Mouse (Mus musculus): ENCODE measurements at regions not wholly inside any gene's neighbourhood (a gene's known extent, or its start where the extent isn't known, plus 50 kb on each side); places are given as distances from the start of the nearest gene placed in this dataset.

DNA sequence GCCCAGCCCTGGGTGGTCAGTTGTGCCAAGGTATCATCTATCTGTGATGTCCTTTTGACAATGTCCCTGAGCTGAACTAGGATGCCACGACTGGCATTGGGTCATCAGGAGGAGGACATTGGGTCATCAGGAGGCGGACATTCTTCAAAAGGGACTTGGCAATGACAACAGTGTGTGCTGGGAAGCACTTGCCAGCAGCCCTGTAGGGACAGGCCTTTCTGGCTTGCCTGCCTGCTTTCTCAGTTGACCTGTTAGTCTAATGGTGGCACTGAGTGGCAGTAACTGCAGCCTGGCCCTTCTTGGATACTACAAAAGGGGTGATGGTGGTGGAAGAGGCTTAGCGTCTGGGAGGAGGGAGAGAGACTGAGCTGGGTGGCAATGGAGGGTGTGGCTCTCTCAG, 137.2 kb upstream of the Prox1 start:
- WGBS: 92% methylated on average over 3 of the region's 3 CpGs
- no peak for ATAC-seq (replicated peaks; ENCODE audit: low FRiP score)
- H3K9ac ChIP-seq (ENCODE audit: low read length): no peak overlapping the region
- no peaks in the 10 kb centered on the region for H3K9me3 ChIP-seq (ENCODE audit: control insufficient read depth, low read length)
- peak; percentile 46 for DNase-seq (ENCODE audit: low spot score)
- H3K4me3 ChIP-seq (ENCODE audit: low read depth, low read length): no peak overlapping the region
- H3K4me2 ChIP-seq (ENCODE audit: low read depth, low read length, severe bottlenecking): no peak overlapping the region
- H3K27me3 ChIP-seq (ENCODE audit: control insufficient read depth, insufficient read depth, low read length): no peaks in the 10 kb centered on the region
- no peak overlapping the region for H3K27ac ChIP-seq (ENCODE audit: low read depth, low read length)
- H3K36me3 ChIP-seq (ENCODE audit: control insufficient read depth, insufficient read depth, low read length): no peaks in the 10 kb centered on the region
- no peaks in the 10 kb centered on the region for H3K4me1 ChIP-seq (replicated peaks; ENCODE audit: control insufficient read depth, insufficient read depth, low read length)

DNA sequence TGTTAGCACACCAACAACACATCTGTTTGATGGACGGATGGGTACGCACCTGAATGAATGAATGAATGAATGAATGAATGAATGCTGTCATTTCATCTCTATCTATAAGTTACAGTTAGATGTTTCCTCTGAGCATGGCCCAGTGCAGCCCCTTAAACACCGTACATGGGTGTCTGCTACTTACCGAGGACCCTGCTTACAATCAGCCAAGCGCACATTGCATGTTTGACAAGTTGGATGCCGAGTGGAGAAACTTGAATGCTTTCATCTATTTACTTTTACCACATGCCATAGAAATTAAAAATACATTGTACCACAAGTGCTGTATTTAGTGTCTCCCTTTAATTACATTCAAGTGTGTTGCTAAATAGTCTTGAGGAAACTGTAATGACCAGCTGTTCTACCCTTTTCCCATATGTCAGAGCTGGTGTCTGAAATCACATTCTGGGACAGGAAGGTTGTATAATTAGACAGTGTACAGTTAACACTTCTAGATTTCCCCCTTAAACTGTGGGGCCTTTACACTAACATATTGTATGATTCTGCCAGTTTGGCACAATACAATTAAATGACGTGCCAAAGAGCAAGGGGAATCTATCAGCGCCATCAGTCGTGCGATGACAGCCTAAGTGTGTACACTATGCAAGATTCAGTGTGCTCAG, 127.3 kb upstream of the Prox1 start:
- Histone ChIP-seq H3K36me3 (ENCODE audit: control insufficient read depth, insufficient read depth, low read length) (no peaks in the 10 kb centered on the region), H3K9ac (ENCODE audit: low read length) (no peak overlapping the region), H3K27me3 (ENCODE audit: control insufficient read depth, insufficient read depth, low read length) (no peaks in the 10 kb centered on the region), H3K4me3 (ENCODE audit: low read depth, low read length) (no peak overlapping the region), H3K4me2 (ENCODE audit: low read depth, low read length, severe bottlenecking) (no peak overlapping the region), H3K4me1 (replicated peaks; ENCODE audit: control insufficient read depth, insufficient read depth, low read length) (no peaks in the 10 kb centered on the region), H3K9me3 (ENCODE audit: control insufficient read depth, low read length) (no peaks in the 10 kb centered on the region), H3K27ac (ENCODE audit: low read depth, low read length) (no peak overlapping the region)
- no peak for ATAC-seq (replicated peaks; ENCODE audit: low FRiP score)
- peak; percentile 17 for DNase-seq (ENCODE audit: low spot score)
- 88% methylated on average over 10 of the region's 10 CpGs for WGBS

DNA sequence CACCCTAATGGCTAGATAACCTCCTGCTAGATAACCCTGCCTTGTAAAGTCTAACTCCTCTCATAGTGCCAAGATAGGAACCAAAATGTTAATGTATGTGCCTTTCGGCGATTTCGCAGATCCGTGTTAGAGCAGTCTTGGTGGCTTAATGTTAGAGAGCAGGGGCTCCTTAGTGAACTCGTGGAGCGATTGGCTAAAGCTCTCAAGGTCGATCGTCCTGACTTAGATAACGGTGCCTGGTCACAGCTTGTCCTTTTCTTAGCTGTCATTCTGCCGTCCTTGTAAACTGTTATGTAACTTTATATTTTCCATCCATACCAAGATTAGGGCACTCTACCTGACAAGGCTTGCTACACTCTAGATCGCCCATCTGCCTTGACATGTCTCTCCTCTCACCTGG, 119.5 kb upstream of the Prox1 start:
- DNase-seq (ENCODE audit: low spot score) (peak; percentile 8), ATAC-seq (replicated peaks; ENCODE audit: low FRiP score) (no peak)
- H3K9ac ChIP-seq (ENCODE audit: low read length): no peak overlapping the region
- no peak overlapping the region for H3K27ac ChIP-seq (ENCODE audit: low read depth, low read length)
- H3K4me2 ChIP-seq (ENCODE audit: low read depth, low read length, severe bottlenecking): no peak overlapping the region
- H3K9me3 ChIP-seq (ENCODE audit: control insufficient read depth, low read length): no peaks in the 10 kb centered on the region
- no peaks in the 10 kb centered on the region for H3K36me3 ChIP-seq (ENCODE audit: control insufficient read depth, insufficient read depth, low read length)
- H3K4me3 ChIP-seq (ENCODE audit: low read depth, low read length): no peak overlapping the region
- H3K27me3 ChIP-seq (ENCODE audit: control insufficient read depth, insufficient read depth, low read length): no peaks in the 10 kb centered on the region
- no peaks in the 10 kb centered on the region for H3K4me1 ChIP-seq (replicated peaks; ENCODE audit: control insufficient read depth, insufficient read depth, low read length)
- WGBS: 92% methylated on average over 11 of the region's 11 CpGs

DNA sequence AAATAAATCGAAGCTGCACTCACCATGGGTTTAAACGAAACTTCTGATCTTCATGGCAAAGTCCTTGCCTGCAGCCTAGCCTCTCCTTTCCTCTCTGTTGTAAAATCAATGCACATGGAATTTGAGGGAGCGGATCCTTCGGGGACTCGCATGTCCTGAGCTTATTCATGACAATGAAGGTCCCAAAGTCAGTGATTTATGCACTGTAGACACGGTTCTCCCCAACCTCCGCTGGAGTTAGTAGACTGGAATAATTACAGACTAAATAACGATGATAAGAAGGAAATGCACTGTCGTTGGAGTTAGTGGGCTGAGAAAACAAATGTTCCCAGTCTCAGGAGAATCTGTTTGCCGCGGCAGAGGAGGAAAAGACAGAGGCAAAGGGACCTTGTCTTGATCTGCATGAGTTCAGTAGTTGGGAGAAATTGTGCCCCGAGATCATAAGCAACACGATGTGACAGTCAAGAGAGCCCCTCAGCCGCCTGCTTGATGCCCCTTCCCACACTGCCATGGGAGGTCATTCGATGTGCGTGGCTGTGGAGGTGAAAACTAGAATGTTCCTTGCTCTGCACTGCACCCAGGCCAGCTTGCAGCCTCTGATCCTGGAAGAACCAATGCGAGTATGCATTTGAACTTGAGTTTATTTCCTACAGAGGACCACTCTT, 116.1 kb upstream of the Prox1 start:
- ATAC-seq (replicated peaks; ENCODE audit: low FRiP score): no peak
- H3K27me3 ChIP-seq (ENCODE audit: control insufficient read depth, insufficient read depth, low read length): no peaks in the 10 kb centered on the region
- no peak overlapping the region for H3K27ac ChIP-seq (ENCODE audit: low read depth, low read length)
- no peak overlapping the region for H3K4me3 ChIP-seq (ENCODE audit: low read depth, low read length)
- no peaks in the 10 kb centered on the region for H3K9me3 ChIP-seq (ENCODE audit: control insufficient read depth, low read length)
- no peak overlapping the region for H3K9ac ChIP-seq (ENCODE audit: low read length)
- H3K4me1 ChIP-seq (replicated peaks; ENCODE audit: control insufficient read depth, insufficient read depth, low read length): no peaks in the 10 kb centered on the region
- 81% methylated on average over 17 of the region's 17 CpGs for WGBS
- peak; percentile 27 for DNase-seq (ENCODE audit: low spot score)
- no peaks in the 10 kb centered on the region for H3K36me3 ChIP-seq (ENCODE audit: control insufficient read depth, insufficient read depth, low read length)
- no peak overlapping the region for H3K4me2 ChIP-seq (ENCODE audit: low read depth, low read length, severe bottlenecking)

DNA sequence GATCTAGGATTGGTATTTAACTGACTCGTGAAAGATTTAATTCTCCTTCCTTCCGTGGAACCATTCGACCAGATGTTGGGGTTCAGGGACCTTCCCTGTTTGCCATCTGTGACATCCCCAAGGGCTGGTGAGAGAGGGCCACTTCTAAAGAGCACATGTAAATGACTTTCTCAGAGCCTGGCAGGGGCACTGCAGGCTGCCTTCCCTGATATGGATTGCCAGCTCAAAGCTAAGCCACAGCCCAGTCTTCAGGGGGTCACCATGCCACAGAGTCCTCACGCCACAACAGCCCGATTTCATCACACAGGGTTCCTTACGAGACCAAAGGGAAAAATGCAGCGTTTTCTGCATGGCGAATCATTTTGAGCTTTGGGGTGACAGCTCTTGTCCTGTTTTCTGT, 115.1 kb upstream of the Prox1 start:
- DNase-seq (ENCODE audit: low spot score) (peak; percentile 27), ATAC-seq (replicated peaks; ENCODE audit: low FRiP score) (no peak)
- H3K4me1 ChIP-seq (replicated peaks; ENCODE audit: control insufficient read depth, insufficient read depth, low read length): no peaks in the 10 kb centered on the region
- WGBS: 83% methylated on average over 8 of the region's 8 CpGs
- no peaks in the 10 kb centered on the region for H3K9me3 ChIP-seq (ENCODE audit: control insufficient read depth, low read length)
- H3K4me3 ChIP-seq (ENCODE audit: low read depth, low read length): no peak overlapping the region
- H3K27me3 ChIP-seq (ENCODE audit: control insufficient read depth, insufficient read depth, low read length): no peaks in the 10 kb centered on the region
- no peak overlapping the region for H3K4me2 ChIP-seq (ENCODE audit: low read depth, low read length, severe bottlenecking)
- no peak overlapping the region for H3K9ac ChIP-seq (ENCODE audit: low read length)
- no peaks in the 10 kb centered on the region for H3K36me3 ChIP-seq (ENCODE audit: control insufficient read depth, insufficient read depth, low read length)
- H3K27ac ChIP-seq (ENCODE audit: low read depth, low read length): no peak overlapping the region

DNA sequence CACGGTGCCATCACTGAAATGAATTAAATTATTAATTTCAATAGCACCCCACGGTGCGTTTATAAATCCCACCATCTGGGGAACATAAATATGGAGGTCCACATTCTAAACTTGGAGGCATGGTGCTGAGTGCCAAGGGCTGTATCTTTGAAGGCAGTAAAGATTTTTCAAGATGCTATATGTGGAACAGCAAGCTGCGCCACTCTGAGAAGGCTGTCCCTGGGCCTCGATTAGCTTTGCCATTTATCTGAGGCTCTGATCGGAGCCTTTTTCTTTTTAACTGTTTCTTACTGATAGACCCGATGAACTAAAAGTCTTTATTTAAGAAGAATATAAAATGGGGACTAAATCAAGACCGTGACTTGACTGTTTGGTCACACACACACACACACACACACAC, 114.5 kb upstream of the Prox1 start:
- Histone ChIP-seq H3K9me3 (ENCODE audit: control insufficient read depth, low read length) (no peaks in the 10 kb centered on the region), H3K4me3 (ENCODE audit: low read depth, low read length) (no peak overlapping the region), H3K4me2 (ENCODE audit: low read depth, low read length, severe bottlenecking) (no peak overlapping the region), H3K4me1 (replicated peaks; ENCODE audit: control insufficient read depth, insufficient read depth, low read length) (no peaks in the 10 kb centered on the region), H3K27ac (ENCODE audit: low read depth, low read length) (no peak overlapping the region), H3K9ac (ENCODE audit: low read length) (no peak overlapping the region), H3K36me3 (ENCODE audit: control insufficient read depth, insufficient read depth, low read length) (no peaks in the 10 kb centered on the region), H3K27me3 (ENCODE audit: control insufficient read depth, insufficient read depth, low read length) (no peaks in the 10 kb centered on the region)
- WGBS: 92% methylated on average over 8 of the region's 8 CpGs
- ATAC-seq (replicated peaks; ENCODE audit: low FRiP score) (no peak), DNase-seq (ENCODE audit: low spot score) (peak; percentile 7)

DNA sequence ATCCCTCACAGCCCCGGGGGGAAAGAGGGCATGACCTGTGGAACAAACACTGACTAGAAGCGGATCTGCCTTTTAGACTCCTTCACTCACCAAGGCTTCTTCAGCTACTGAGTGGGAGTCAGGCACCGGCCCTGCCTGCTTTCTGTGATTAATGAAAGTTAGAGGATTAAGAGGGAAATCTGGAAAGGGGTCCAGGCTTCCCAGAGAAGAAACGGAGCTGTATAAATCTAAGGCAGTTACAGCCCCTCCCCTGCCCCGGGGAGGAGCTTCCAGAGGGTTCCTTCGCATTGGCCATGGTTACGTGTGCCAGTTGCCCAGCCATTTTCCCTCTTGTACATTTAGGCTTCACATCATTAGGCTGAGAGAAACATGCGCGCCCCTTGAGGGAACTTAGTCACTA, 113.6 kb upstream of the Prox1 start:
- 78% methylated on average over 9 of the region's 9 CpGs for WGBS
- Histone ChIP-seq H3K27ac (ENCODE audit: low read depth, low read length) (no peak overlapping the region), H3K27me3 (ENCODE audit: control insufficient read depth, insufficient read depth, low read length) (no peaks in the 10 kb centered on the region)

DNA sequence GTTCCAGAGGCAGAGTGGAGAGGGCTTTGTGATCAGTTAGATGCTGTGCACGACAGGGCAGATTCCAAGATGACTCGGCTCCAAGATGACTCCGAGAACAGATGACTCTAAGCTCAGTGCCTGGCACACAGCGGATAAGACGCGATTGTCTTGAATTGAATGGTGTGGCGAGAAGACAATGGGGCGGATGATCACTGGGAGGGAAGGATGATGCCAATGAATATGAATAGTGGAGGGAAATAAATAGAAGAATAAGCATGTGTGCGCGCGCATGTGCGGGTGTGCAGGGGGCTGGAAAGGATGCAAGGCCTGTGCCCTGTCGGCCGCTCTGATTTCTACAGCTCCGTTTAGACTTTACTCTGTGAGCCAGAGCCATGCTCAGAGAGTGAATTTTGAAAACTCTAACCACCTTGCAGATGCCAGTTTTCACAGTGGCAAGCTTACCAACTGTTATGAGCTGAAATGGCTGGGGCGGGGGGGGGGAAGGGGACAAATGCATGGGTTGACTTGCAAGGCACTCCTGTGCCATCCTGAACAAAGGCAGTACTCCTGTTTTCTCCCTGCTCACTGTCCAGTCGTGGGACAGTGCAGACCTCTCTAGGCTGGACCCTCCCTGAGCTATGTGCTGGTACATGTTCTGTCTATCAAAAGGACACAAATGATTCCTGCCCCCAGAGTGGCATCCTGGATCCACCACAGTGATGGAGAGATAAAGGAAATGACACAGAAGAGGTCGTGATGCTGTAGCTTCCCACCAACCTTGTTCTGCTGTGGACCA, 109.8 kb upstream of the Prox1 start:
- 88% methylated on average over 18 of the region's 18 CpGs for WGBS
- no peak overlapping the region for H3K9ac ChIP-seq (ENCODE audit: low read length)
- H3K4me1 ChIP-seq (replicated peaks; ENCODE audit: control insufficient read depth, insufficient read depth, low read length): no peaks in the 10 kb centered on the region
- H3K36me3 ChIP-seq (ENCODE audit: control insufficient read depth, insufficient read depth, low read length): no peaks in the 10 kb centered on the region
- no peaks in the 10 kb centered on the region for H3K27me3 ChIP-seq (ENCODE audit: control insufficient read depth, insufficient read depth, low read length)
- no peak overlapping the region for H3K27ac ChIP-seq (ENCODE audit: low read depth, low read length)
- DNase-seq (ENCODE audit: low spot score) (peak; percentile 26), ATAC-seq (replicated peaks; ENCODE audit: low FRiP score) (no peak)
- H3K4me3 ChIP-seq (ENCODE audit: low read depth, low read length): no peak overlapping the region
- no peaks in the 10 kb centered on the region for H3K9me3 ChIP-seq (ENCODE audit: control insufficient read depth, low read length)
- no peak overlapping the region for H3K4me2 ChIP-seq (ENCODE audit: low read depth, low read length, severe bottlenecking)

More for the DNA sequence above, 113.6 kb upstream of the Prox1 start:
- Histone ChIP-seq H3K36me3 (ENCODE audit: control insufficient read depth, insufficient read depth, low read length) (no peaks in the 10 kb centered on the region), H3K4me3 (ENCODE audit: low read depth, low read length) (no peak overlapping the region), H3K9ac (ENCODE audit: low read length) (no peak overlapping the region), H3K4me1 (replicated peaks; ENCODE audit: control insufficient read depth, insufficient read depth, low read length) (no peaks in the 10 kb centered on the region), H3K9me3 (ENCODE audit: control insufficient read depth, low read length) (no peaks in the 10 kb centered on the region), H3K4me2 (ENCODE audit: low read depth, low read length, severe bottlenecking) (no peak overlapping the region)
- ATAC-seq (replicated peaks; ENCODE audit: low FRiP score) (no peak), DNase-seq (ENCODE audit: low spot score) (peak; percentile 40)
